Mouse (Mus musculus) layer of hippocampus, adult 9-10 months (tissue): ENCODE data around the gene Swi5.

Experiments used
- DNase-seq: peaks from one replicate; pipeline ENCODE4 v3.0.0; 2022; ENCODE audit warnings: low spot score

Swi5 gene

GRCm38 (mm10) chr2:32287923-32288367 lies at the start of gene Swi5:
Gene Swi5, minus strand, starts transcription at chr2:32288075.
- DNase-seq: peak; percentile 72

GRCm38 (mm10) chr2:32335888-32336287 lies 48.0 kb upstream of the Swi5 start:
- DNase-seq: no peak

DNA sequence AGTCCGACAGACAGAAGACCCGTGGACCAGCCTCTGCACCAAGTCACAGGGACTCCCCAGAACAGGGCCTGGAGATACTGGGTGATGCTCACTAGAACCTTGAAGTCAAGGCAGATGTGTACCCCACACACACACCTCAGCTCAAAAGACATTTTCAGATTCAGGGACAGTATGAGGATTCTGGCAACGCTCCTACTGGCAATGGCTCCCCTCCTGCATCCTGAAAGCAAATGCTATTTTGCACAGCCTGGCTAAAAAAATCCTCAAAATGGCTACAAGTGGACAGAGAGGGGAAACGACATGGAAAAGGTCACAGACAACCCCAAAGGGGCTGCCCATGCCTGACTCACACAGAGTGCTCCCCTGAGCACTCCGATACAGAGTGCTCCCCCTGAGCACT lies 44.3 kb upstream of the Swi5 start:
- DNase-seq: no peak

GRCm38 (mm10) chr2:32329531-32329930 lies 41.7 kb upstream of the Swi5 start:
- no peak for DNase-seq

DNA sequence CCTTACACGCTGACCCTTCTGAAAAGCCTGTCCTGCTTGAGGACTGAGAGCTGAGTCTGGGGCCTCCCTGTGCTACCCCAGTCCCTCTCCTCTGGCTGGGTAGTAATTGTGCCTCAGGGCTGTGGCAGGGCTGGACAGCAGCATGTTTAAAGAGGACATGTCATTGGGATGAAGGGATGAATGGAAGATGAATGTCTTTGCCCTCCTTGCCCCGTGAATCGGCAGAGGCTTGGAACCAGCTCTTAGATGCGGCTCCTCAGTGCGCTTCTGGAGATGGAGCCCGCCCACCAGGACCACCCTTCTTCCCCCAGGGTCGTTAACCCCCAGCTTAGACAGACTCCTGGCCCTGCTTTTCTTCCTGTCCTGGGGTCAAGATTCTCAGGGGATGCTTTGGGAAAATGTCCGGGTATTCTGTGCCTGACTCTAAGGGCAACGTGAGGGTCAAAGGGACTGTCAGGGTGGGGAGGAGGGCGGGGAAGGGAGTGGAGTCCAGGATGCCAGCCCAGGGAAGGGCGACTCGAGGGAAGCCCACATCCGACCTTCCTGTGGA lies 41.1 kb upstream of the Swi5 start:
- DNase-seq: no peak

DNA sequence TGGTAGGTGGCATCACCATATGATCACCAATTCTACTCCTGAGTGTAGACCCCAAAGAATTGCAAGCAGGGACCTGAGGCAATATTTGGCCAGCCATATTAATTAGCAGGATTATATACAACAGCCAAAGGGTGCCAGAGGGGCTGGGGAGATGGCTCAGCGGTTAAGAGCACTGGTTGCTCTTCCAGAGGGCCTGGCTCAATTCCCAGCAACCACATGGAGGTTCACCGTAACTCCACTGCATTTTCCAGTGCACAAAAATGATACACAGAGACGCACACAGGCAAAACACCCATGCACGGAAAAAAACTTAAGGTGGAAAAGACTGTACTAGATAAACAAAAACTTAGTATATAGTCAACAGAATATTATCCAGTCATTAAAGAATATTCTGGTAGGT lies 39.3 kb upstream of the Swi5 start:
- DNase-seq: no peak

GRCm38 (mm10) chr2:32325342-32325741 lies 37.5 kb upstream of the Swi5 start:
- no peak for DNase-seq

DNA sequence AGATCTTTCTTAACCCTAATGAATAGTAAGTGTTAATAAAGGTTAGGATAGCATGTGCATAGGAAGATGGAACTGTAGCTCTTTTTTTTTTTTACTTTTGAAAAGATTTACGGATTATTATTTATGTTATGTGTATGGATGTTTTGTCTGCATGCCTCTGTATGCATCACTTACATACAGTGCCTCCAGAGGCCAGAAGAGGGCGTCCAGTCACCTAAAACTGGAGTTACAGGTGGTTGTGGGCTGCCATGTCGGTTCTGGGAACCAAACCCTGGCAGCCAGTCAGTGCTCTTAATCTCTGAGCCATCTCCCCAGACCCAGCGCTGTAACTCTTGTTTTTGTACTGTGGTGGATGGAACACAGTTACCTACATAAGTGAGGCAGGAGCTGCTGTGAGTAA lies 36.4 kb upstream of the Swi5 start:
- DNase-seq: no peak

GRCm38 (mm10) chr2:32322754-32323741 lies 35.2 kb upstream of the Swi5 start:
- no peak for DNase-seq

DNA sequence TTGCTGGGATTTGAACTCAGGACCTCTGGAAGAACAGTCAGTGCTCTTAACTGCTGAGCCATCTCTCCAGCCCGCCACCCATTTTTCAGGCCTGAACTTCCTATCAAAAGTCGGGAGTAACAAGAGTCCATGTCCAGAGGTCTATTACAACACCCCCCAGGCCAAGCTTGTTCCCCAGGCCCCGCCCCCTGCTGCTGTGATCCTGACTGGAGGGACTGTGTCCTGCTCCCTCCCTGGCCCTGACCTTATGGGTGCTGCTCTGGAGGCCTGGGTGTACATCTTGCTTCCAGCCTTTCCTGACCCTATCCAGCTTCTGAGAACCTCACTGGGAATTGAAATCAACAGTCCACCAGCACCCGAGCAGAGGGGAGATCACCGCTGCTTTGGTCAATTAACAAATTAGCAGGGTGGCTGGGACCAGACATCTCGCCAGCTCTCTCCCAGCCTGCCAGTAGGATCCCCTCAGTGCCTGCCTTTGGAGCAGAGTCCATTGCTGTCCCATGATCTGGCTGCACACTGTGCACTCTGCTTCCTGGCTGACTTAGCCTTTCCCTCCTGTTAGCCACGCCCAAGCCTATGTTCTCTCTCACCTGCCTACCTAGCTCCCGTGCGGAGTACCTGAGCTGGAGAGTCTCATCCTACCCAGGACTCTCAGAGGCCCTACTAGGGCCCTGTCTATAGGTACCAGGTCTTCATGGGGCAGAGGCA lies 33.9 kb upstream of the Swi5 start:
- no peak for DNase-seq

- no peak for DNase-seq
These were observed 32.8 kb upstream of the Swi5 start for GRCm38 (mm10) chr2:32320721-32321120.

DNA sequence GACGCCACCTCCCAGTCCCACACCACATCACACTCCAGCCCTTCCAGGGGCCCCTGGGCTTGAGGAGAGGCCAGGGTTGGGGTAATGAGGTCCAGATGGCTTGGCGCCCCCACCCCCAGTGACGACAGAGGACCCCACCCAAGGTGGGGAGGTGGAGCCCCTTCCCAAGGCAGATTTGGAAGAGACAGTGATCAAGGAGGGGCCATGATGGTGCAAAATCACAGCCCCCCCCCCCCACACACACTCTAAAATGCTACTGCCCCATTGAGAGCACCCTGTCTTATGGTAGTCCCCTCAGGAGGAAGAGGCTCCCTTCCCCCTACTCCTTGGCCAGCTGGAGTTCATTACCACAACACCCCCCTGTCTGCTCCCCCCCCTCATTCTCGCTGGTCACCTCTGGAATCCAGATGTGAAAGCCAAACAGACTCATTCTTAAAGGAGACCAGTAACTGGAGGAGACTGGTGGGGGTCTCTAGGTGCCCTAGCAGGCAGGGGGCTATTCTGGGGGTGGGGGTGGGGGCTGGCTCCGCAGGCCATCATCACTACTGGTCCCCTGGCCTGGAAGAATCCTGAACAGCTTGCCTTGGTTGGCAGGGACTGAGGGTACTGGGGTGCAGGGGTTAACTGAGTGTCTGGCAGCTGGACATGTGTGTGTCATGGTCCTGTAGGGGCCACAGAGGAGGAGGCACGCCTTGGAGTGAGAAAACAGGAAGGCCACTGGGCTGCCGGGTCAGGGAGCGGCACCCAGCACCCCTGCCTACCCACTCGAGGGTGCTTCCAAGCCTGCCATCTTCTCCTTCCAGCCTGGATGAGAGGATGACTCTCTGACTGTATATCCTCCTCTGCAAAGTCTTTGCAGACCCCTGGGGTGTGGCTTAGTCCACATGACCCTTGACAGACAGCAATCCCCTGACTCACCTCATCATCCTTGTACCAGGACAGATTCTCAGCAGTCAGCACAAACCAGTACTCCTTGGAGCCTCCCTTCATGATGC lies 32.0 kb upstream of the Swi5 start:
- DNase-seq: no peak

GRCm38 (mm10) chr2:32318709-32319585 lies 31.1 kb upstream of the Swi5 start:
- no peak for DNase-seq

DNA sequence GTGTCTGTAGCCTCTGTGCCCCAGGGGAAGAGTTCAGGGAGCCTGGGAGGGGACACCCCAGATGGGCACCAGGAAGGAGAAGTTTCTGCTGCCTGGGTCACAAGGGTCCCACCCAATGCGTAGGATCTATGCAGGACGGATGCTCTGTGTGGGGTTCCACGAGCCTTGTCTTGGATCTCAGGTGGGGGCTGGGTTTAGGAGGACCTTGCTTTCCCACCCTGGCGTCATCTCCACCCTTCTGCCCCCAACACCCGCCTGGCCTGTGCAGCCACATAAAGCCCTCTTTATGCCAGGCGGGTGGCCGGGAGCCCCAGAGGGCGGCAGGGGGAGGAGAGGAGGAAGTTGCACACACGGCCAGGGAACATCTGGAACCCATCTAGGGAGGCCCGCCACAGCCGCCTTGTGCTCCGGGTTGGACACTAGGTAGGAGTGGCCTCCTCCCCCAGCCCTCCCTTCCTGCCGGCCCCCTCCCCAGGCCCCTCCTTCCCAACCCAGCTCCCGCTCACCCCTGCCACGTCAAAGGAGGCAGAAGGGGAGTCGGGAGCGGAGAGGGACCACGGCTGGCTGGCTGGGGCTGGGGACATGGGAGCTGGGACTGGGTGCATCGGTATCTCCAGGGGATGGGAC lies 30.0 kb upstream of the Swi5 start:
- no peak for DNase-seq

DNA sequence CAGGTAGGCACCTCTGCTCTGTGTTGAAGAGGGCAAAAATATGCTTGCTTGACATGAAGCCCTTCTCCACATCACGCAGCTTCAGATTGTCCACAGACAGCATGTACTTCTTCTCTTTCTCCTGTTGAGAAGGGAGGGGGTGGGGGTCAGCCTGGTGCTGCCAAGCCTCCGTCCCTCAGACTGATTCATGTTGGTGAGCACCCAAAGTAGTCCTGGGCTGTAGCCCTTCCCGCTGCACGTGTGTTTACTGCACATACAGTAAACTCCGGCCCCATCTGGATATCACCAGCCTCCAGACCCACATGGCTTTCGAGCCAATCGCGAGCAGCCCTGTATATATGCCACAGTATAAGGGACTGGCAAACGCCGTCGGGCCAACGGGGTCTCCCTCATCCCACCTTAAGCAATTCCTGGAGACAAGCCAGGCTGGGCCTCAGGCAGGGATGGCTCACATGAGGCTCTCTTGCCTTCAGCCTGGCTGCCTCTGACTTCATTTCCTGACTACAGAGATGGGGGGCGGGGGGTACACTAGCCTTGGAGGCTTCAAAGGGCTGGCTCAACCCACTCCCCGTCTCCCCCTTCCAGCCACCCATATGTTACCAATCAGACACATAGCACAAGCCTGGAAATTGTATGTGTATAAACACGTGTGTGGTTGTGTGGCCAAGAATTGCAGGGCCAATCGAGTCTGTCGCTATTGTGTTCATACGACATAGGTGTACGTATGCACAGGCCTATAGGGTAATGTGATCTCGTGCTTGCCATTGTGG lies 29.2 kb upstream of the Swi5 start:
- DNase-seq: no peak

GRCm38 (mm10) chr2:32315751-32316150 lies 27.9 kb upstream of the Swi5 start:
- no peak for DNase-seq

GRCm38 (mm10) chr2:32314831-32315230 lies 27.0 kb upstream of the Swi5 start:
- no peak for DNase-seq

DNA sequence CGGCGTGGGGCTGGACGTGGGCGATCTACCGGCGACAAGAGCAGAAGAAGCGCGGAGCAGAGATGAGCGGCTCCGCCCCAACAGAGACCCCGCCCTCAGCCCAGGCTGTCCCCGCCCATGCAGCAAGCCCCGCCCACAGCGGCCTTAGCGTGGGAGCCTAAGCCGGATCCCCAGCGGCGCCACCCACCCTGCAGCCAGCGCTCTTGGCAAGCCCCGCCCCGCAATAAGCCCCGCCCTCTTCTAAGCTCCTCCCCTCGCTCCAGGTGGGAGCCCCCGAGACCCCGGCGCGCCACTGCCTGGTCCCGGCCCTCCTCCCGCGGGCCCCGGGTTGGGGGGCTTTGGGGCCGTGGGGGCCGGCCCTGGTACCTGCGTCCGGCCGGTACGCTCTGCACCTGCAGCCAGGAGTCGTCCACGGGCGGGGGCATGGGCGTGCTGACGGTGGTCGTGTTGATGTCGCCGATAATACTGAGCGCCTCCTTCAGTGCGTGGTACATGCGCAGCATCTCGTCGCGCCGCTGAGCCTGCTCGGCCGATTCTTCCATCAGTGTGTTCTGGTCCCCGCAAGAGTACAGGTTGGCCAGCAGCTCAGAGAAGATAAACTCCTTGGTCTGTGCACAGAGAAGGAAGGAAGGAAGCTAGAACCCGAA lies 24.6 kb upstream of the Swi5 start:
- DNase-seq: no peak
